Mouse (Mus musculus) heart, embryonic 15.5 days (tissue): ENCODE results near the gene Ezr. TPM values are rescaled to one million over a fixed set of nuclear protein-coding genes. Genes with fewer than 3 reads are reported as not detected.

Source experiments
- ATAC-seq: fragments of 200-750 bp; cut with Nextera tagmentation; replicated peaks from 2 replicates; pipeline ENCODE4 v1.8.0; 2017; ENCODE audit warnings: low read depth, moderate TSS enrichment; ENCODE audit not compliant: insufficient number of reproducible peaks, insufficient read depth, low FRiP score
- H3K27ac ChIP-seq: fragments of 300-500 bp; sonication (generic); 2 replicates; pipeline ENCODE4 v1.5.1; 2015; ENCODE audit warnings: mild to moderate bottlenecking, inconsistent platforms
- H3K27me3 ChIP-seq: fragments of 300-500 bp; sonication (generic); 2 replicates; pipeline ENCODE4 v1.6.1; 2015; ENCODE audit warnings: inconsistent platforms
- H3K36me3 ChIP-seq: fragments of 300-500 bp; sonication (generic); 2 replicates; pipeline ENCODE4 v1.6.1; 2015; ENCODE audit warnings: mild to moderate bottlenecking, inconsistent platforms
- H3K4me1 ChIP-seq: fragments of 300-500 bp; sonication (generic); replicated peaks from 2 replicates; pipeline ENCODE4 v1.6.1; 2015; ENCODE audit warnings: inconsistent platforms
- H3K4me2 ChIP-seq: fragments of 300-500 bp; sonication (generic); 2 replicates; pipeline ENCODE4 v1.6.1; 2015; ENCODE audit warnings: inconsistent platforms, mild to moderate bottlenecking, moderate library complexity
- H3K4me3 ChIP-seq: fragments of 300-500 bp; sonication (generic); 2 replicates; pipeline ENCODE4 v1.5.1; 2015; ENCODE audit warnings: mild to moderate bottlenecking, inconsistent platforms
- H3K9ac ChIP-seq: fragments of 300-500 bp; sonication (generic); 2 replicates; pipeline ENCODE4 v1.6.1; 2015; ENCODE audit warnings: mild to moderate bottlenecking, inconsistent platforms
- H3K9me3 ChIP-seq: fragments of 300-500 bp; sonication (generic); replicated peaks from 2 replicates; pipeline ENCODE4 v1.6.1; 2016; ENCODE audit warnings: inconsistent platforms
- WGBS: fragments of 180-500 bp; shearing (Covaris S2); methylation state at CpG from one replicate; pipeline ENCODE4 v1.1.7; 2015; ENCODE audit warnings: mixed read lengths; 5-methylcytosine and 5-hydroxymethylcytosine counted together
- polyA plus RNA-seq: library from polyadenylated mRNA; unstranded; fragments of >200 nt; fragmentation: Nextera tagmentation; extraction: Ambion mirVana; gene quantifications from 2 replicates; pipeline ENCODE4 v1.2.1, GENCODE M21; 2015

Gene Ezr
- polyA plus RNA-seq, 1 experiment from 2014 or later = 109 TPM

DNA sequence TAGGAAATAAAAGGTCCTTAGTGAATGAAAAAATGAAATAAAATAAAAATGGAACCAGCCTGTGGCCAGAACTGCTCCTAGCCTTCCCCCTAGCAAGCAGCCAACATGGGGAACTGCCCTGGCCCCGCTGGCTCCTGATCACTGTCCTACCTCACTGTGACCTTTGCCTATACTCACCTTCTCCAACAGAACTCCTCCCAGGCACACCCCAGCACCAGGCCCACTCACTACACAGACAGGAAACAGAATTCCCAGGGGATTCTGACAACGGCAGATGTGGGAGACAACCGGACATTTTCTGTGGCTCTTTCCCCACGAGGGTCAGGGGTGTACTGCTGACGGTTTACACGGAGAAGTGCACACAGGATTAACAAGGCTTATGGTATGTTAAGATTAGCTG is 5.5 kb downstream of the Ezr start:
- no peak overlapping the region for H3K4me3 ChIP-seq
- H3K4me1 ChIP-seq = peaks cover 79% of the 10 kb centered on the region
- no peak for ATAC-seq
- H3K27ac ChIP-seq = peak overlapping the region; percentile 21
- H3K27me3 ChIP-seq = no peaks in the 10 kb centered on the region
- H3K4me2 ChIP-seq = no peak overlapping the region
- no peaks in the 10 kb centered on the region for H3K36me3 ChIP-seq
- no peaks in the 10 kb centered on the region for H3K9me3 ChIP-seq
- peak overlapping the region; percentile 24; the same call in 1 of the 2 replicates for H3K9ac ChIP-seq
- WGBS = 65% methylated on average over 6 of the region's 6 CpGs

DNA sequence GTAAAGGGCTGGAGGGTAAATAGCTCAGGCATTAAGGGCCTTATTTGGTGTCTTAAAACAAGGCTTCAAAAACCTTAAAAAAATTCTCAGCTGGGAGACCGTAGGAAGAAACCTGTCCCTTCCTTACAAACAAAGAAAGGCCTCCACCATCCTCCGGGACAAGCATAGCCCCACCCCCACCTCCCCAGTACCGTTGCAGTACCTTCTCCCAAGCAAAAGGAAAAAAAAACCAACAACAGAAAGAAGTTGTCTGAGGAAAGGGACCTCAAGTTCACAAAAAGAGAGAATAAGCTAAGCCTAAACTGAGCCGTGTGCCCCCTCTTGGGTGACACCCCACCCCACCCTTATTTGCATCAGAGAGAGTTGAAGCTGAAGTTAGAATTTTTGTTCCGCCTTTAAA is 6.0 kb downstream of the Ezr start:
- Histone ChIP-seq H3K9me3 (no peaks in the 10 kb centered on the region), H3K27ac (peak overlapping the region; percentile 21; the same call in 1 of the 2 replicates)
- no peak for ATAC-seq

DNA sequence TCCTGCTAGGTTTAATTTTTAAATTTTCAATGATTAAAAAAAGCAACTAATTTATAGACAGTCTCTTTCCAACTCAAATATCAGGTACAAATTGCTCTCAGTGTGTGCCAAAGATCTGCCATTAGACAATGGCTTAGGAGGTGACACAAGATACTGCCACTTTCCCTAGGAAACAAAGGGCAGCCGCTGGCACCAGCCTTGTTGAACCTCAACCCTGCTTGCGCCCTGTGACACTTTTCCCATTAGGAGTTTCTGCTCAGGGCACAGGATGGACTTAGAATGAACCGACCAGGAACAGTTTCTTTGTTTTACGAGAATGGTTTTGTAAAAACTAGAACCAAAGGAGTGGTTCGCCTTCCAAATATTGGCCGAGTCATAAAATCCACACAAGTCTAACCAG is 6.5 kb downstream of the Ezr start:
- no peaks in the 10 kb centered on the region for H3K9me3 ChIP-seq
- WGBS = 77% methylated on average over 6 of the region's 6 CpGs
- no peaks in the 10 kb centered on the region for H3K36me3 ChIP-seq
- no peak for ATAC-seq
- no peaks in the 10 kb centered on the region for H3K27me3 ChIP-seq
- no peak overlapping the region for H3K4me3 ChIP-seq
- no peak overlapping the region for H3K9ac ChIP-seq
- H3K27ac ChIP-seq = no peak overlapping the region
- no peak overlapping the region for H3K4me2 ChIP-seq
- H3K4me1 ChIP-seq = peaks cover 88% of the 10 kb centered on the region

More for the DNA sequence above, 6.0 kb downstream of the Ezr start:
- no peak overlapping the region for H3K4me3 ChIP-seq
- H3K4me2 ChIP-seq = no peak overlapping the region
- H3K9ac ChIP-seq = no peak overlapping the region
- 66% methylated on average over 5 of the region's 5 CpGs for WGBS
- H3K27me3 ChIP-seq = no peaks in the 10 kb centered on the region
- H3K36me3 ChIP-seq = no peaks in the 10 kb centered on the region
- H3K4me1 ChIP-seq = peaks cover 84% of the 10 kb centered on the region

DNA sequence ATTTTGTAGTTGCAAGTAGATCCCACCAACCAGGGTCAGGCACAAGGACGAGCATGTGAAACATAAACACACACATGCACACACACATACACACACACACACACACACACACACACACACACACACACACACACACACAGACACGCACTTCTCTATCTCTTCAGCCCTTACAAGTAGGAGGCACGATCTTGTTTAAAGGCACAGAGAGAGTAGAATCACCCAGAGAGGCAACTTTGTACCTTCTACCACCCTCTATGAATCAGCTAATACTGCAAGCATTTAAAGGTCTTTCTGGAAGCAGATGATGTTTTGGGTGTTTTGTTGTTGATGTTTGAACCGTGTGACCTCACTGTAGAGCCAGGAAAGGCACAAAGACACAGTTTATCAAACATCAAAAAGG is 6.9 kb downstream of the Ezr start:
- Histone ChIP-seq H3K9ac (no peak overlapping the region), H3K4me2 (no peak overlapping the region), H3K27me3 (no peaks in the 10 kb centered on the region), H3K9me3 (no peaks in the 10 kb centered on the region), H3K27ac (no peak overlapping the region), H3K4me1 (peaks cover 89% of the 10 kb centered on the region), H3K4me3 (no peak overlapping the region), H3K36me3 (no peaks in the 10 kb centered on the region)
- ATAC-seq = no peak
- WGBS = 80% methylated on average over 4 of the region's 4 CpGs

DNA sequence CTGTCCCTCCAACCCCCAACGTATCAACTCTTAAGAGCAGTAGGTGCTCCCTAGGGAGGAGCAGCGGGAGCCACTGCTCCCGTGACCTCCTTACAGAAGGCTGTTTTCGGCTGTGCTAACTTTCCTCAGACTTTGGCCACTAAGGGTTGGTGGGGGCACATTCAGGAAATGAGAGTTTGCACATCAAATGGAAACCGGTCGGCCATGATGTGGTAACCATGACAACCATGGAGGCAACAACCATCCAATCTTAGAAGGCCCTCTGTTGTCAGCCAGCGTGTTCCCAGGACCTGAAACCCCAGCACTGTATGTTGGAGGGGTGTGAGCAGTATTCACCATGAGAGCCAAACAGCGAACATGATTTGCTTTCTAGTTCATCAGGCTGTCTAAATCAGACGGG is 7.4 kb downstream of the Ezr start:
- 87% methylated on average over 9 of the region's 9 CpGs for WGBS
- Histone ChIP-seq H3K4me1 (peaks cover 88% of the 10 kb centered on the region), H3K9me3 (no peaks in the 10 kb centered on the region), H3K27me3 (no peaks in the 10 kb centered on the region), H3K4me2 (no peak overlapping the region), H3K27ac (no peak overlapping the region), H3K36me3 (no peaks in the 10 kb centered on the region), H3K9ac (no peak overlapping the region), H3K4me3 (no peak overlapping the region)
- ATAC-seq = no peak

DNA sequence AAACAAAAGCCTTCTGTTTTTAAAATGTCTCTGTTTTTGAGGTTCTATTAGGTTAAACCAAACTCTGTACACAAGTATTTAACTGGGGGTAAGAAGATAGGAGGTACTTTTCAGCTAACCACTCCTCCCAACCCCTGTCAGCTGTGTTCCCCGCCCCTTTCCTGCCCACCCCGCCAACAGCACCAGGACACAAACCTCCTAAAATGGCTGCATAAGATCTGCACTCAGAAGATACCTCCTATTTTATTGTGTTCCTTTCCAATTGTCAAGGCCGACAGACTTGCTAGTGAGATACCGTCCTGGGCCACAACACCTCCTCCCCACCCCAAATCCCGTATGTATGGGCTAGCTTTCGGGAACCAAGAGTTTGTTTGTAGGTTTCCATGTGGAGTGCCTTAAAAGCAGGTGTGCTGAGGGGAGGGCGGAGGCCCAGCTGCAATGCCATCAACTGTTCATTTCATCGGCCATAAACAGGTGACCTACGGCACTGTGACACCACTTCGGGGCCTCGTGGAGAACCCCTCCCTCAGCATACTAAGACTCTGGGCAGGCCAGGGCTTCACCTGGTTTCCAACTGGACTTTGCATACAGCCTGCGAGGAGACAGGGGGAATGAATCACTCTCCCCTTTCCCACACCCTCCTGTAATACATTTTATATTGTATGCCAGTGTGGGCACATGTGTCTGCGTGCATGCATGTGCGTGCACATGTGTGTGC is 9.2 kb downstream of the Ezr start:
- Histone ChIP-seq H3K4me3 (no peak overlapping the region), H3K36me3 (no peaks in the 10 kb centered on the region), H3K4me2 (no peak overlapping the region), H3K27ac (peak overlapping the region; percentile 44), H3K9ac (no peak overlapping the region), H3K9me3 (no peaks in the 10 kb centered on the region), H3K4me1 (peaks cover 88% of the 10 kb centered on the region), H3K27me3 (no peaks in the 10 kb centered on the region)
- WGBS = 82% methylated on average over 14 of the region's 14 CpGs
- ATAC-seq = no peak

DNA sequence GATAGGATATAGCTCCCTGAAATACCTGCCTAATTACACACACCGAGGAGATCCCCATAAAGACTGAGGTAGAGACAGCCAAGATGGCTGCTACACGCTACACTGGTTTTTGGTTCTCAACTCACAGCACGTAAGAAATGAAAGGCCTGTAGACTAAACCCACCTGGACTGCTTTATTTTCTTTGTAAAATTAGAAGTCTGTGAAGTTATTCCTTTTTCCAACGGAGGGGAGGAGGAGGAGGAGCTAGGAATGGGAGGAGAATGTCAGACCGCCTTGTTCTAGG is 10.2 kb downstream of the Ezr start:
- Histone ChIP-seq H3K9ac (no peak overlapping the region), H3K36me3 (no peaks in the 10 kb centered on the region), H3K4me2 (no peak overlapping the region), H3K4me3 (no peak overlapping the region), H3K4me1 (peaks cover 90% of the 10 kb centered on the region), H3K9me3 (no peaks in the 10 kb centered on the region), H3K27me3 (no peaks in the 10 kb centered on the region), H3K27ac (peak overlapping the region; percentile 47)
- ATAC-seq = no peak
- 71% methylated on average over 5 of the region's 5 CpGs for WGBS

DNA sequence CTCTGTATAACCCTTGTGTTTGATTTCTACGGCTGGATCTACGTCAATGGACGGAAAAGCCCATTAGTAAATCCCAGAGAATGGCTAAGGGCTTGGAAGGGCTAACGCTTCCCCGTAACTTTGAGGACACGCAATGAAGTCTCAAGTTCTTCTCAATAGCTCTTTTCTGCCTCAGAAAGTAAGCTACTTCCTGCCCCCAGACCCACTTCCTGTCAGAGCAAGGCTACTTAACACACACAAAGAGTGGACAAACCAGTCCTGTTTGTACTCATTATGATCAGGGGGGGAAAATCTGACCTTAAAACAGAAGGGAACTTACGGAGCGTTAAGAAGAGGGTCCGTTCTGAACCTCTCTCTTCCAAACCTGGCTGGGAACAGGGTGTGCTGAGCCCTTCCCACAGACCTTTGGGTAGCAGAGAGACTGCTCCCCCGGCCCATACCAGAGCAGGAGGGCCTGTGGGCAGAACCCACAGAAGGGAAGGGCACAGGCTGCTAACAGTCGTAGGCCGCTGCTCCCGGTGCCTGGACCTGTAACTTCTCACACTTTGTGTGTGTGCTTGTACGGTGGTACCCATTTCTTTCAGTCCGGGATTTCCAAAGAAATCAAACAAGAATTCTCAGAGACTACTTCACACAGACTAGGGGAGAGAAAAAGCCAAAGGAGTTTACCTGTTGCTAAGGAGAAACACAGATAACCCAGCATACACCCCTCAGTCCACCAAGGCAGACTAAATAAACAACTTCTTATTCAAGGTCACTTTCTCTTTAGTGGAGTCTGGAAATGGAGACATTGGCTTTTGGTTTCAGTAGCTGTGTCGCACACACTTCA is 10.7 kb downstream of the Ezr start:
- no peak overlapping the region for H3K4me2 ChIP-seq
- H3K9me3 ChIP-seq = no peaks in the 10 kb centered on the region
- no peak overlapping the region for H3K9ac ChIP-seq
- H3K4me1 ChIP-seq = peaks cover 90% of the 10 kb centered on the region
- H3K27ac ChIP-seq = peak overlapping the region; percentile 47
- no peak for ATAC-seq
- no peak overlapping the region for H3K4me3 ChIP-seq
- H3K36me3 ChIP-seq = no peaks in the 10 kb centered on the region
- no peaks in the 10 kb centered on the region for H3K27me3 ChIP-seq
- 81% methylated on average over 16 of the region's 16 CpGs for WGBS

DNA sequence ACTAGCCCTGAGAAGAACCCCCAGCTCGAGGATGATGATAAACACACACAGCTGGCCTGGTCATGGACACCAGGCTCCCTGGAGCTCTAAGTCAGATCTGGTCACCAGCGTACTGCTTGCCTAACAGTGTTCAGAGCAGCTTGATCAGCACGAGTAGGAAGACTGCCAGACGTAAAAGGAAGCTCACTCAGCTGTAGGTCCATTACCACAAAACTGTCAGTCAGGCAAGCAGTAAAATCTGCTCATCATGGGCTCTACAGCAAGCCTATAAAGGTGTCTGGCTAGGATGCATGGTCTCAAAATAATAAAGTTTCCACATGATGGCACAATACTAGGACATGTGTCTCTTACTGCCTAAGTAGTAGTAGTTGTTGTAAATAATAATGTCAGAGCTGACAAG is 13.0 kb downstream of the Ezr start:
- H3K36me3 ChIP-seq = no peaks in the 10 kb centered on the region
- no peak overlapping the region for H3K4me3 ChIP-seq
- H3K27ac ChIP-seq = peak overlapping the region; percentile 92
- ATAC-seq = no peak
- H3K27me3 ChIP-seq = no peaks in the 10 kb centered on the region
- H3K9ac ChIP-seq = no peak overlapping the region
- WGBS = 40% methylated on average over 4 of the region's 4 CpGs
- peaks cover 94% of the 10 kb centered on the region for H3K4me1 ChIP-seq
- no peak overlapping the region for H3K4me2 ChIP-seq
- H3K9me3 ChIP-seq = no peaks in the 10 kb centered on the region

DNA sequence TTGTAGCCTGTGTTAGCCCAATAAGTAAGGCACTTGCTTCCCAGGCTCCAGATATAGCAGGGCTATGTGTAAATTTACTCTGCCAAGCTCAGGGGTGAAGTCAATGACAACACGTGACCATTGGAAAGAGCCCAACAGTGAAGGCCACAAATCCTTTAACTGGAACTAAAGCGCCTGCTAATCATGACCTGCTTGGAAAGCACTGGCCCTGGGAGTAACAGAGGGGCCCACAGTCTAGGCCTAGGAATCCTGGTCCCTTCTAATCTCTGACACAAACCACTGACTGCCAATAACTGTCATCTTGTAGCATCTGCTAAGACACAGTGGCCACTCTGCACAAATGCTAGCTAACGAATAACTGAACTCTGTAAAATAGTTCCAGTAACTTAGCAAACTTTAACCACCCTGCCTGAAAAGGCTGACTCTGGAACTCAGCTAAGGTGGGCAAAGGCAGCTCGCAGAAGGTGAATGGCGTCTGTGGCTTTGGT is 14.2 kb downstream of the Ezr start:
- ATAC-seq = peak; percentile 50; the same call in 1 of the 2 replicates
- H3K36me3 ChIP-seq = no peaks in the 10 kb centered on the region
- H3K9me3 ChIP-seq = no peaks in the 10 kb centered on the region
- no peak overlapping the region for H3K4me3 ChIP-seq
- 49% methylated on average over 5 of the region's 5 CpGs for WGBS
- H3K27ac ChIP-seq = peak overlapping the region; percentile 92
- peaks cover 93% of the 10 kb centered on the region for H3K4me1 ChIP-seq
- H3K4me2 ChIP-seq = no peak overlapping the region
- no peaks in the 10 kb centered on the region for H3K27me3 ChIP-seq
- no peak overlapping the region for H3K9ac ChIP-seq

DNA sequence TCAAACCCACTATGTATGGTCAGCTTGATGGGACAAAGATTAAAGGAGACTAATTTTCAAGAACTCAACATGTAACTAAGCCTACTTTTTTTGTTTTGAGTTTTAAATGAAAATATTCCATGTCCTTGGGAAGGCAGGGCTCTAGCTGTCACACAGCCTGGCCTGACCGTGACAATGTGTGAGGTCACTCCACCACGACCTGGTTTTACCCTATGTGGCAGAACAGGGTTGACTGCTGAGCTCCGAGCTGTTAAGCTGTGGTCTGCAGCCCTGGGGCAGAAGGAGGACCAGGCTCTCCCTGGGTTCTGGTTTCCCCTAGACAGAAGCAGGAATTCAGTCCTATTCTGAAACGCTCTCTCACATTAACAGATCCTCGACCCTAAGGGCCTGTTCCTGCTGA is 14.8 kb downstream of the Ezr start:
- Histone ChIP-seq H3K4me3 (no peak overlapping the region), H3K27ac (peak overlapping the region; percentile 92), H3K4me1 (peaks cover 95% of the 10 kb centered on the region), H3K9ac (no peak overlapping the region), H3K9me3 (no peaks in the 10 kb centered on the region), H3K27me3 (no peaks in the 10 kb centered on the region), H3K36me3 (no peaks in the 10 kb centered on the region), H3K4me2 (no peak overlapping the region)
- ATAC-seq = no peak
- 48% methylated on average over 5 of the region's 5 CpGs for WGBS

DNA sequence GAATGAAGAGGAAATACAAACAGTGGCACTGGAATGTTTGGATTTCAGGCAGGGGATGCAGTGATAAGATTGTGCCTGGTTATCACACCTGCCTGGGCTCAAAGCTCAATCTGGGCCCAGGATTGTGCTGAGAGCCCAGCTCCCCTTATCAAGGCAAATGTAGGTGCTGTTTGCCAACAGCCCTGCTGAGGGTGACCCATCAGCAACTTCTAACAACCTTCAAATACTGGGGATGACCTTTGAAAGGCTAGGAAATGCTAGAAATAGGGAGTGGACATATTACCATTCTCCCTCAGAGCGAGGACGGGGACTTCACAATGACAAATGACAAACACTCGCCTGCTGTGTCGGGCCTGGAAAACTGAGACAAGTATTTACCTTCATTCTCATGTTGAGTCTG is 15.8 kb downstream of the Ezr start:
- 65% methylated on average over 4 of the region's 4 CpGs for WGBS
- ATAC-seq = no peak
- Histone ChIP-seq H3K4me2 (no peak overlapping the region), H3K36me3 (no peaks in the 10 kb centered on the region), H3K27ac (peak overlapping the region; percentile 92), H3K9me3 (no peaks in the 10 kb centered on the region), H3K27me3 (no peaks in the 10 kb centered on the region), H3K4me3 (no peak overlapping the region), H3K9ac (no peak overlapping the region), H3K4me1 (peaks cover 89% of the 10 kb centered on the region)
